Mouse (Mus musculus): ENCODE measurements around the gene Ppib. TPM values are rescaled to one million over a fixed set of nuclear protein-coding genes. Genes with fewer than 3 reads are reported as not detected.

Gene Ppib
- total RNA-seq (2014; rRNA removed; ENCODE audit: low replicate concordance) (261 and 277 TPM in 2 replicates), polyA plus RNA-seq (2015; fragmentation: Nextera tagmentation; extraction: Ambion mirVana) (310 and 323 TPM in 2 replicates)

DNA sequence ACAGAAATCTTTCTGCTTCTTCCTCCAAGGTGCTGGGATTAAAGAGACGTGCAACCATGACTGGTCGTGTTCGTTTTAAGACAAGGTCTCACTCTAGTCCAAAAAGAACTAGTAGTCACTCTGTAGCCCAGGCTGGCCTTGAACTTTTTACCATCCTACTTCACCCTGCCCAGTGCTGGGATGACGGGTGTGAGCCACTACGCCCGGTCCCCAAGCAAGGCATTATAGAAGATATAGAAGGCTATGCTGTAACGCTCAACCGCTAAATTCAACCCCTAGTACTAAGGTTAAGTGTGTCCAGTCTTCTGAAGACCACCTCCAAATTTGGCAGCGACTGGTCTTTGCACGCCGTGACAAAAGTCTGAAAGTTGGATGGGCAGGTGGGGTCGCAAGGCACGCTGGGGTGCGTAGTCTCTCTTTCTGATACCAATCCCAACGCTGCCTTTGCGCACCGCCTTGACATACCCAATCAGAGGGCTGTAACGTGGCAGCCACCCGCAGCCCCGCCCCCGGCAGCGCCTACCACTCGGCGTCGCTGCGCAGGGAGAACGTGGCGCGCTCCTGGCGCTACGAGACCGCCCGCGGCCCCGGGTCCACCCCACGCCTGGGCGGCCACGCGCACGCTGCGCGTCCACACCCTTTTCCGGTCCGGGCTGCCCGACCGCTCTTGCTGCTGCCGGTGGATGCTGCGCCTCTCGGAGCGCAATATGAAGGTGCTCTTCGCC is at the start of gene Ppib:
Gene Ppib (plus strand): TSS at position 640 of the 725 bp plus-strand sequence.
- ATAC-seq (ENCODE audit: insufficient read depth, low read depth), result peak; percentile 99
- no peak for TF ChIP-seq CTCF (IDR thresholded peaks at IDR 0.05; ENCODE audit: low read depth)
- no peak for TF ChIP-seq EP300 (IDR thresholded peaks at IDR 0.05; ENCODE audit: low read depth)
- H3K4me1 ChIP-seq (ENCODE audit: control insufficient read depth, insufficient read depth), result peaks cover 17% of the 10 kb centered on the region
- peak within 1 kb of the TSS; percentile 86 for H3K27ac ChIP-seq (ENCODE audit: low read depth)
- peaks cover 23% of the 10 kb centered on the region for H3K36me3 ChIP-seq (replicated peaks; ENCODE audit: control insufficient read depth, insufficient read depth, low read length)
- peak within 1 kb of the TSS; percentile 94 for H3K4me3 ChIP-seq (ENCODE audit: low read depth, low read length)
- peak within 1 kb of the TSS; percentile 89 for H3K4me2 ChIP-seq (ENCODE audit: low read depth, low read length)
- peak within 1 kb of the TSS; percentile 92 for H3K9ac ChIP-seq (replicated peaks; ENCODE audit: low read depth, low read length)
- peak; percentile 97 for DNase-seq (ENCODE audit: low spot score)
- H3K27me3 ChIP-seq (ENCODE audit: control insufficient read depth, insufficient read depth, low read length), result no peaks in the 10 kb centered on the region
- WGBS, result 2% methylated on average over 46 of the region's 51 CpGs
- no peaks in the 10 kb centered on the region for H3K9me3 ChIP-seq (replicated peaks; ENCODE audit: control insufficient read depth, low read length)

DNA sequence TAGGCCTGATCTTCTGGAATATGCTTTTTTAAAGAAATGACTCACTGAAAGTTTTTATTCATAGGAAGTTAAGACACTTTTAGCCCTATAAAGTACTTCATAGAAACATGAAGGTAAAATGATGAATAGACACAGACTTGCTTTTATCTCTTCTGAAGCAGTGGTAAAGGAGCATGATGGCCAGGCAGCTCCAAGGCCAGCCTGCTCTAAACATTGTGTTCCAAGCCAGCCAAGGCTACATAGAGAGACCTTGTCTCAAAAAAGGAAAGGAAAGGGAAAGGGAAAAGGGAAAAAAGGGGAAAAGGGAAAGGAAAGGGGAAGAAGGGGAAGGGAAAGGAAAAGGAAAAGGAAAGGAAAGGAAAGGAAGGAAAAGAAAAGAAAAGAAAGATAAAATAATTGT is 39.4 kb upstream of the Ppib start:
- ATAC-seq (ENCODE audit: insufficient read depth, low read depth) (no peak), DNase-seq (ENCODE audit: low spot score) (no peak)
- Histone ChIP-seq H3K9me3 (replicated peaks; ENCODE audit: control insufficient read depth, low read length) (no peaks in the 10 kb centered on the region), H3K4me2 (ENCODE audit: low read depth, low read length) (no peak overlapping the region), H3K27me3 (ENCODE audit: control insufficient read depth, insufficient read depth, low read length) (no peaks in the 10 kb centered on the region), H3K27ac (ENCODE audit: low read depth) (no peak overlapping the region), H3K36me3 (replicated peaks; ENCODE audit: control insufficient read depth, insufficient read depth, low read length) (peaks cover 27% of the 10 kb centered on the region), H3K4me3 (ENCODE audit: low read depth, low read length) (no peak overlapping the region), H3K4me1 (ENCODE audit: control insufficient read depth, insufficient read depth) (no peaks in the 10 kb centered on the region), H3K9ac (replicated peaks; ENCODE audit: low read depth, low read length) (no peak overlapping the region)
- TF ChIP-seq EP300 (IDR thresholded peaks at IDR 0.05; ENCODE audit: low read depth), result no peak
- no peak for TF ChIP-seq CTCF (IDR thresholded peaks at IDR 0.05; ENCODE audit: low read depth)

DNA sequence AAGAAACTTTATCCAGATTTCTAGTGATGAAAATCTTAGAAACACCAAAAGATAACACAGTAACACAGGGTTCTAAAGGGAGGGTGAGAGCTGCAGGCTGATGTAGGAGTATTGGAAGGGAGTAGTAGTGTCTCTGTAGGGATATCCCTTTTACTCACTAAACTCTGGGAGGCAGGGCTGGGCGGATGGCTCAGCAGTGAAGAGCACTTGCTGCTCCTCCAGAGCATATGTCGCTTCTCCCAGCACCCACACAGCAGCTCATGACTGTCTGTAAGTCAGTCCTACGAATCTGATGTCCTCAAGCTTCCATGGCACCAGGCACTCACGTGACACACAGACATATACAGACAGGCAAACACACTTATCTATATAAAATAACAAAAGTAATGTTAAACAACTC is 21.9 kb upstream of the Ppib start:
- DNase-seq (ENCODE audit: low spot score), result no peak
- 74% methylated on average over 4 of the region's 4 CpGs for WGBS
- H3K9ac ChIP-seq (replicated peaks; ENCODE audit: low read depth, low read length), result no peak overlapping the region
- no peak overlapping the region for H3K4me2 ChIP-seq (ENCODE audit: low read depth, low read length)
- H3K9me3 ChIP-seq (replicated peaks; ENCODE audit: control insufficient read depth, low read length), result no peaks in the 10 kb centered on the region
- no peak overlapping the region for H3K27ac ChIP-seq (ENCODE audit: low read depth)
- no peak for ATAC-seq (ENCODE audit: insufficient read depth, low read depth)
- H3K36me3 ChIP-seq (replicated peaks; ENCODE audit: control insufficient read depth, insufficient read depth, low read length), result peaks cover 52% of the 10 kb centered on the region
- no peaks in the 10 kb centered on the region for H3K4me1 ChIP-seq (ENCODE audit: control insufficient read depth, insufficient read depth)
- TF ChIP-seq EP300 (IDR thresholded peaks at IDR 0.05; ENCODE audit: low read depth), result no peak
- no peak for TF ChIP-seq CTCF (IDR thresholded peaks at IDR 0.05; ENCODE audit: low read depth)
- H3K4me3 ChIP-seq (ENCODE audit: low read depth, low read length), result no peak overlapping the region
- no peaks in the 10 kb centered on the region for H3K27me3 ChIP-seq (ENCODE audit: control insufficient read depth, insufficient read depth, low read length)

DNA sequence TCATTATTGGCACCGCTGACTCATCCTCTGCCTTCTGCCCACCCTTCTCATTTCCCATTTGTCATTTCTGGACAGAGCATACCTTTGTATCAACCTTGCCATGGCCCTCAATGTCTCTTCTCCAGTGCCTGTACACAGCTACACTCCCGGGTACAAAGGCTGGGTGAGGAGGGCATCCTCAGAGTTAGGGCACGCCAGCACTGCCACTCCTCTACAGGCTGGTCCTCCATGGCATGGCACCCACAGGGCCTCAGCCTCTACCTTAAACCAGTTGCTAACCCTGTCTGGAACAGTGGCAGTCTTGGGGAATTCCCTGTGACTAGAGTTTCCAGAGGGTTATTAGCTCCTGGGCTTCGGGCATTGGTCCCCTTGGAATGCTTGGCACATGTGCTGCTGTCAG is 21.4 kb upstream of the Ppib start:
- Histone ChIP-seq H3K36me3 (replicated peaks; ENCODE audit: control insufficient read depth, insufficient read depth, low read length) (peaks cover 47% of the 10 kb centered on the region), H3K4me1 (ENCODE audit: control insufficient read depth, insufficient read depth) (no peaks in the 10 kb centered on the region)
- WGBS, result 96% methylated on average over 4 of the region's 4 CpGs

DNA sequence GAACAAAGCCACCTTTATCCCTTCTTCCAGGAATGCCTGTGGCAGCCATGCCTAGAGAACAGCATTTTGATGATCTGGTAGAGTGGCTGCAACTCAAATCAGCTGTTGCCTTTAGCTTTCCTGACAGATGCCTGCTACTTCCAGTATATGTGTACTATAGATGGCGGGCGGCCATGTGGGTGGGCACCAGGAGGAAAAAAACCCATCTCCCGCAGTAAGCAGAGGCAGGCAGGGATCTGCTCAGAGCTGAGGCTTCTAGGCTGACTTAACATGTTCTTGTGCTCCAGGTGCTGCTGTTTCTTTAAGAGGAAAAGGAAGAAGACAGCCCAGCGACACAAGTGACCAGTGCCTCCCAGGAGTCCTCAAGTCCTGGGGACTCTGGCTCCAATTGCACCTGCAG is 20.7 kb upstream of the Ppib start:
- Histone ChIP-seq H3K9ac (replicated peaks; ENCODE audit: low read depth, low read length) (no peak overlapping the region), H3K4me2 (ENCODE audit: low read depth, low read length) (no peak overlapping the region), H3K27ac (ENCODE audit: low read depth) (no peak overlapping the region), H3K4me3 (ENCODE audit: low read depth, low read length) (no peak overlapping the region), H3K9me3 (replicated peaks; ENCODE audit: control insufficient read depth, low read length) (no peaks in the 10 kb centered on the region), H3K27me3 (ENCODE audit: control insufficient read depth, insufficient read depth, low read length) (no peaks in the 10 kb centered on the region), H3K36me3 (replicated peaks; ENCODE audit: control insufficient read depth, insufficient read depth, low read length) (peaks cover 44% of the 10 kb centered on the region), H3K4me1 (ENCODE audit: control insufficient read depth, insufficient read depth) (no peaks in the 10 kb centered on the region)
- DNase-seq (ENCODE audit: low spot score) (no peak), ATAC-seq (ENCODE audit: insufficient read depth, low read depth) (no peak)
- TF ChIP-seq EP300 (IDR thresholded peaks at IDR 0.05; ENCODE audit: low read depth) (no peak), CTCF (IDR thresholded peaks at IDR 0.05; ENCODE audit: low read depth) (no peak)
- 82% methylated on average over 4 of the region's 4 CpGs for WGBS

More for the DNA sequence above, 21.4 kb upstream of the Ppib start:
- no peaks in the 10 kb centered on the region for H3K27me3 ChIP-seq (ENCODE audit: control insufficient read depth, insufficient read depth, low read length)
- DNase-seq (ENCODE audit: low spot score) (no peak), ATAC-seq (ENCODE audit: insufficient read depth, low read depth) (no peak)
- no peak overlapping the region for H3K27ac ChIP-seq (ENCODE audit: low read depth)
- H3K4me3 ChIP-seq (ENCODE audit: low read depth, low read length), result no peak overlapping the region
- H3K9me3 ChIP-seq (replicated peaks; ENCODE audit: control insufficient read depth, low read length), result no peaks in the 10 kb centered on the region
- no peak overlapping the region for H3K4me2 ChIP-seq (ENCODE audit: low read depth, low read length)
- TF ChIP-seq EP300 (IDR thresholded peaks at IDR 0.05; ENCODE audit: low read depth) (no peak), CTCF (IDR thresholded peaks at IDR 0.05; ENCODE audit: low read depth) (no peak)
- H3K9ac ChIP-seq (replicated peaks; ENCODE audit: low read depth, low read length), result no peak overlapping the region

DNA sequence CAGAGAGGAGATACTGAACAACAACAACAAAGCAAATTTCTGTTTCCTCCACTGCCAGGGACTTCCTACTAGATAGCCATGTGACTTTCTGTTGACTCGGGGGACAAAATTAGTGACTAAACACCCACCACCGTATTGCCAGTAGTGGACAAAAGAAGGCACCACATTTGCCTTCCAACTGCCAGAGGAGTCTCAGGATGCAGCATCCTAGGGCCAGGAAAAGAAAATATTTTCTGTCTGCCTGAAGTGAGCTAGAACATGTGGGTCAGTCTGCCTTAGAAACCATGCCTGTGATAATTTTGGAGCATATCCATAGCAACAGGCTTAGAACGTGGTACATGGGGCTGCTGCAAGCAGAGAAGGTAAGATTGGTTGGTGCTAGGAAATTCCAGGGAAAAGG is 19.2 kb upstream of the Ppib start:
- Histone ChIP-seq H3K9me3 (replicated peaks; ENCODE audit: control insufficient read depth, low read length) (no peaks in the 10 kb centered on the region), H3K36me3 (replicated peaks; ENCODE audit: control insufficient read depth, insufficient read depth, low read length) (peaks cover 44% of the 10 kb centered on the region), H3K4me2 (ENCODE audit: low read depth, low read length) (no peak overlapping the region), H3K4me3 (ENCODE audit: low read depth, low read length) (no peak overlapping the region), H3K9ac (replicated peaks; ENCODE audit: low read depth, low read length) (no peak overlapping the region), H3K27me3 (ENCODE audit: control insufficient read depth, insufficient read depth, low read length) (no peaks in the 10 kb centered on the region), H3K27ac (ENCODE audit: low read depth) (no peak overlapping the region), H3K4me1 (ENCODE audit: control insufficient read depth, insufficient read depth) (no peaks in the 10 kb centered on the region)
- no peak for DNase-seq (ENCODE audit: low spot score)
- WGBS, result 72% methylated on average over 3 of the region's 3 CpGs
- TF ChIP-seq CTCF (IDR thresholded peaks at IDR 0.05; ENCODE audit: low read depth) (no peak), EP300 (IDR thresholded peaks at IDR 0.05; ENCODE audit: low read depth) (no peak)
- ATAC-seq (ENCODE audit: insufficient read depth, low read depth), result no peak

All from heart, postnatal 0 days (tissue).